Mouse (Mus musculus): ENCODE measurements around the gene Mpg.
A peak's percentile ranks its signal among the peaks of the same experiment; 100 is the strongest.

Gene Mpg

GRCm38 (mm10) chr11:32201922-32202685 is 24.2 kb upstream of the Mpg start:
- no peak for DNase-seq (ENCODE audit: low read depth, low spot score)

GRCm38 (mm10) chr11:32205058-32205873 is 21.0 kb upstream of the Mpg start, which contains the start of gene Snrnp25:
TSS of gene Snrnp25 (plus strand) at chr11:32205415.
- peak; percentile 99 for DNase-seq (ENCODE audit: low read depth, low spot score)

- no peak for DNase-seq (ENCODE audit: low read depth, low spot score)
These were observed 15.7 kb upstream of the Mpg start for GRCm38 (mm10) chr11:32210623-32211022.

- no peak for DNase-seq (ENCODE audit: low read depth, low spot score)
These were observed 10.7 kb upstream of the Mpg start for GRCm38 (mm10) chr11:32215372-32216162.

GRCm38 (mm10) chr11:32216851-32217250 is 9.5 kb upstream of the Mpg start:
- DNase-seq (ENCODE audit: low read depth, low spot score) = peak; percentile 82

- DNase-seq (ENCODE audit: low read depth, low spot score) = peak; percentile 61
These were observed 7.7 kb upstream of the Mpg start for GRCm38 (mm10) chr11:32218501-32219050.

GRCm38 (mm10) chr11:32219287-32219686 is 7.0 kb upstream of the Mpg start:
- DNase-seq (ENCODE audit: low read depth, low spot score) = no peak

- DNase-seq (ENCODE audit: low read depth, low spot score) = peak; percentile 58
These were observed 5.6 kb upstream of the Mpg start for GRCm38 (mm10) chr11:32220607-32221224.

GRCm38 (mm10) chr11:32221225-32221950 is 4.9 kb upstream of the Mpg start:
- peak; percentile 86 for DNase-seq (ENCODE audit: low read depth, low spot score)

GRCm38 (mm10) chr11:32221951-32222409 is 4.3 kb upstream of the Mpg start, which contains the start of gene Rhbdf1:
TSS of gene Rhbdf1 (minus strand) at chr11:32222300.
- DNase-seq (ENCODE audit: low read depth, low spot score) = peak; percentile 47

- DNase-seq (ENCODE audit: low read depth, low spot score) = peak; percentile 54
These were observed 3.6 kb upstream of the Mpg start for GRCm38 (mm10) chr11:32222570-32223194.

GRCm38 (mm10) chr11:32223297-32223967 is 2.9 kb upstream of the Mpg start:
- peak; percentile 56 for DNase-seq (ENCODE audit: low read depth, low spot score)

GRCm38 (mm10) chr11:32224468-32225139 is 1.7 kb upstream of the Mpg start:
- peak; percentile 97 for DNase-seq (ENCODE audit: low read depth, low spot score)

- DNase-seq (ENCODE audit: low read depth, low spot score) = peak; percentile 89
These were observed 842 bp upstream of the Mpg start for GRCm38 (mm10) chr11:32225222-32226104.

- no peak for DNase-seq (ENCODE audit: low read depth, low spot score)
These were observed 736 bp downstream of the Mpg start for GRCm38 (mm10) chr11:32227041-32227440.

GRCm38 (mm10) chr11:32227555-32227954 is 1.2 kb downstream of the Mpg start:
- DNase-seq (ENCODE audit: low read depth, low spot score) = no peak

- no peak for DNase-seq (ENCODE audit: low read depth, low spot score)
These were observed 2.1 kb downstream of the Mpg start for GRCm38 (mm10) chr11:32228292-32228845.
